Mouse (Mus musculus) mouse embryonic stem cell (cell line): ENCODE results near the gene Smap2.
"Not testable (repeated sequence)": the region's sequence is repeated elsewhere in the genome, so short reads cannot be mapped to it uniquely, and the experiment has no call there.

ENCODE experiments used
- in situ Hi-C, 2 experiments: fragments of 300-500 bp; cut with MboI; formaldehyde crosslinking; loops; 1 replicate in 1 of 2; 3 replicates in 1 of 2; pipeline ENCODE4 v1.14.3; 2019 to 2020; ENCODE audit warnings: low sequenced_read_pairs in 2 of 2, low pct_unique_long_range_greater_than_20kb in 1 of 2, mixed read lengths in 1 of 2; ENCODE audit not compliant: unreplicated experiment in 1 of 2

The Smap2 gene

DNA sequence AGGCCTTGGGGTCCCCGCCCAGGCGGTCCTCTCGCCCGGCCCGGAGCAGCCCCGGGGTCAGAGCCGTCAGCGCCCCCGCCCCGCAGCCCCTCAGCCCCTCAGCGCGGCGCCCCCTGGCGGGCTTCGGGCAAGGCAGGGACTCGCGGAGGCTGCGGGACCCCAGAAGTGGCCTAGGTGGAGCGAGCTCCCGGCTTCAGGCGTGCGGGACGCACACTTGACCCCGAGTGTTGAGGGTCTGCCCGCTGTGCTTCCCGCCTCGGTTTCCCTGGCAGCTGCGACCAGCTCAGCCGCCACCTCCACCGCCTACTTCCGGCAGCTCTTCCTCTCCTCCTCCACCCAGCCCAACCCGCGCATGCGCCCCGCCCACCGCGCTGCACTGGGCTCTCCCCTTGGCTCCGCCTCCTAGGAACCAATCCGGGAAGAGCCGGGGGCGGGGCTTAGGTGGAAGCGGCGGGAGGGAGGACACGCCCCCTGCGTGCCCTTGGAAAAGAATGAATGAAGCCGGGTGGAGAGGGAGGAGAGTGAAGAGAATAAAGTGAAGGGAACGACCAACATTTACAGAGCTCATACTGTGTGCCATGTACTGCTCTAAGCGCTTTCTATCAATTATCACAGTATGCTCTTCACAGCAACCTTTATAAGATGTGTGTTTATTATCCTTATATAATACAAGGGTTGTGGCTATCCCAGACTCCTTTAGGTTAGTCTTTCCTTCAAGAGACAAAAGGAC lies at the start of gene Smap2:
Gene Smap2, minus strand, starts transcription at position 320 of the 730 bp plus-strand sequence.
- in situ Hi-C loops = no loop called here

DNA sequence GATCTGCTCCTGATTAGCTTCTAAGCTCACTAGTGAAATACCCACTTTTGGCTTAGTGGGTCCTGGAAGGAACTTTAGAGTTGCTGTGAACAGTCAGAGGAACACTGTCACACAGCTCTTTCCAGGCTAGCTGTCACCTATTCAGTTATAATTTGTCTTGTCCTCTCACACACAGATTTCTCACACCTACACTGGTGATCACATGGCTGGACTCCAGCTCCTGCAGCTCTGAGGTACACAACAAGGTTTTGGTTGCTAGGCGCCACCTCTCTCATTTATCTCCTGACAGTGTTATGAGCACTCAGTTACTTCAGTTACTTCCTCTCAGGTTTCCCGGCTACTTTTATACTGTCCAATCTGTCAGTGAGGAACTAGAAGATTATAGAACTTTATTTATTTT lies 48.3 kb upstream of the Smap2 start:
- in situ Hi-C loops = no loop called here

DNA sequence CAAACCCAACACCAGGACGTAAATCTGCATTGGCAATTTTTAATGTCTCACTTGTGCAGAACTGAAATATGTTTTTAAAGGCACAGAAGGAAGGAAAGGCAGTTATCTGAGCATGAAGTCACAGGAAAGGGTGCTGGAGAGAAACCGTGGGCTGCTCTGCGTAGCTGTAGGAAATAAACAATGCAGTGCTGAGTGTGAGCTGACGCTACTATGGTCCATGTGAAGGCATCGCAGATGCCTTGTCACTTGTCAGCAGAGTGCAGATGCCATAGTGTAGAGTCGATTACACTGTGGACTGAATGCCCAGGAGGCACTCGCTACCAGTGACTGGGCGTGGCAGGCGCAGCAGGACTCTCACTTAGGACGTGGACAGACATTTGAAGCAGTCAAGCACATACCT lies 42.2 kb upstream of the Smap2 start:
- in situ Hi-C loops = not testable (repeated sequence)

DNA sequence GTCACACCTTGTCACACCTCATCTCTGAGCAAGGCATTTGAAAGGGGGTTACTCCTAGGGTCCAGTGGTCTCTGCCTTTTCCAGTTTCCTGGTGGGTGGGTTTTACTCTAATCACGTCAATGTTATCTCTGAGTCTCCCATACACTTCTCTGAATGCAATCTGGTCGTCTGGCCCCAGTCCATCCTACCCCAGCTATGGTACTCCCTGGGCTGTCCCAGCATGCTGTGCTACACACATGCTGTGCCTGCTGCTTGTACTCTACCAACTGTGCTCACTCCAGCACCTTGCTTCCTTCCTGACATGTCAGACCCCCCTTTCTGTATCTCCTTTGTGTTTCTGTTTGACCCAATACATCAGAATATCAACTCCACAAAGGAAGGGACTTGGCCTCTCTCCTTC lies 40.0 kb upstream of the Smap2 start:
- in situ Hi-C loops = no loop called here

DNA sequence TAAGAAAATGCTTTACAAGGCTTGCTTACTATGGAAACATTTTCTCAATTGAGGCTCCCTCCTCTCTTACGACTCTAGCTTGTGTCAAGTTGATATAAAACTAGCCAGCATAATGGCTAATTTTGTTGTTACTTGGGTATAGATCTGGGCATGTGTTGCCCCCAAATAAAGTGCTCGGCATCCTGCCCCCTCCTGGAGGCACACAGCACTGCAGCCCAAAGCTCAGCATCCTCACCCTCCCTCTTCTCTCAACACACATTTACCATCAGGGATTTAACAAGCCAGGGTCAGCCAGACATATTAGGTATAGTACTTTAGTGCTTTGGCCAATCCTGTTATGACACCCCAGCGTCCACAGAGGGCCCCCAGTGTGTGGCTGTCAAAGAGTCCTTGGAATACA lies 39.3 kb upstream of the Smap2 start:
- in situ Hi-C loops = no loop called here

DNA sequence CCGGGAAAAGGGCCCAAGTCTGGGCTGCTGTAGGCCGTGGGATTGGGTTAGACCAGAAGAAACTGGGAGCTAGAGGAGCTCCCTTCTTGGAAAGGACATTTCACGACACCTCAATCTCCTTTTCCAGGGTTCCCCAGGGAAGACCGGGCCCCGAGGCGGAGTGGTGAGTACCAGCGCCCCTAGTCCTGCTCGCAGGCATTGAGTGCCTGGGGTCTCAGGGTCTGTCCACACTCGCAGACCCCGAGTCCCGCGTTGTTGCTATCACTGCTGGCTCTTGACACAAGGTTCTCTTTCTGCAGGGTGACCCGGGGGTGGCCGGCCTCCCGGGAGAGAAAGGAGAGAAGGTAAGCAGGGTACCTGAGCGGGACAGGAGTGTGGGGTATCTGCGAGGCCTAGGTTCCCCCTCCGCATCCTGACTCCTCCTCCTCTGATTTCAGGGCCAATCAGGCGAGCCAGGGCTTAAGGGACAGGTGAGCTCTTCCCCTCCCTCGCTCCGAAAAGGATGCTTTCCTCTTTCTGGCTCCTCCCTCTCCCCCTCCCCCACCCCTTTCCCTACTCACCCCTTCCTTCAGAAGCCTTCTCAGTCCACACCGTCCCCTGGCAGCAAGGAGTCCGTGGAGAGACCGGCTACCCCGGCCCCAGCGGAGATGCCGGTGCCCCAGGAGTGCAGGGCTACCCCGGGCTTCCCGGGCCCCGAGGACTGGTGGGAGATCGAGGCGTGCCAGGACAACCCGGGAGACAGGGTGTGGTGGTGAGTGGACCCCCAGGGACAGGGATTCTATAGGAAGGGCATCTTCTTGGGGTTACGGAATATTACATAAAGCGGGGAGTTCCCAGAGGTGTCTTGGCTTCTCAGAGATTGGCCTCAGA lies 35.6 kb upstream of the Smap2 start:
- in situ Hi-C loops = no loop called here

DNA sequence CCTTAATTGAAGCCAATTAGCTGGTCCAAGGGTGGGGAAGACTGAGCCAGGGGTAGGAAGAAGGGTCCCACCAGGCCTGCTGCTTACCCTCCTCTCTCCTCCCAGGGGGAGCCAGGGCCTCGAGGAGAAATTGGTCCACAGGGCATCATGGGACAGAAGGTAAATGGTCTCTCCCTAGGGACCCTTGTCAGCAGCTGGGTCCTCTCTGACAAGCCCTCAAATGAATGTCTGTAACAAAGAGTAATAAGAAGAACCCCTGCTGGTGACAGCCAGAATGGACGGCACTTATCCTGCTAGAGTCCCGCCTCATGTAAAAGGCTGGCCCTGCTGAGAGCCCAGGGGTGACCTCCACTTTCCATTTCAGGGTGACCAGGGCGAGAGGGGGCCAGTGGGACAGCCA lies 34.8 kb upstream of the Smap2 start:
- in situ Hi-C loops = no loop called here

DNA sequence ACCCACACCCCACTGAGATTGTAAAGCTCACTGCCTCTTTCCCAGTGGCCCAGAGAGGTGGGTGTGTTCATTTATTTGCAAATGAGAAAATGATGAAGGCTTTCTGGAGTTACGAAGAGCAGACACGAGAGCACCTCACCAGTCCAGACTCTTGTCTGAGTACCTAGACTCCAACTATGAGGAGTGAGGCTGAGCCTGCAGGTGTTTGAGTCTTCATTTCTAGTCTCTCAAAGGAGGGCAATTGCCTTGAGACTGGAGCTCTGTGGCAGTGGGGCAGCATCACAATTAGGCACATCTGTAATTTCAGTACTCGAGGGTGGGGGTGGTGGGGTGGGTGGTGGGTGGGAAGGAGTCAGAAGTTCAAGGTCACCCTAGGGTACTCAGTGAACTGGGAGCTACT lies 25.9 kb upstream of the Smap2 start:
- in situ Hi-C loops = no loop called here

DNA sequence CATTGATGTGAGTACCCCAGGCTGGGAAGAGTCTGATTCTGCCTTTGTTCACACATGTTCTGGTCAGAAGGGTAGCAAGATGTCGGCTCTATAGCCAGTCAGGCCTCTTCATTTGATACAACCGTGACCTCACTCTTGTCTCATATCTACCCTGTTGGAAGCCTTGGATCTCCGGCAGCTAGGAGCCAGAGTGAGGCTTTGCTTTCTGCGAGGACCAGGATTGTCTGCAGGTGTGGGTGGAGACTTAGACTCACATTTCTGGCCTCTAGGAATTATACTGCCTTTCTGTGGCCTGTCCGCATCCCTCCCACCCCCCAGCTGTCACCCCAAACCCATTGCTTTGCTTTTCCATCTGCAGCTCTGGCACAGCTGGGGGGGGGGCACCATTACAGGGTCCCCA lies 25.4 kb upstream of the Smap2 start:
- in situ Hi-C loops = no loop called here

DNA sequence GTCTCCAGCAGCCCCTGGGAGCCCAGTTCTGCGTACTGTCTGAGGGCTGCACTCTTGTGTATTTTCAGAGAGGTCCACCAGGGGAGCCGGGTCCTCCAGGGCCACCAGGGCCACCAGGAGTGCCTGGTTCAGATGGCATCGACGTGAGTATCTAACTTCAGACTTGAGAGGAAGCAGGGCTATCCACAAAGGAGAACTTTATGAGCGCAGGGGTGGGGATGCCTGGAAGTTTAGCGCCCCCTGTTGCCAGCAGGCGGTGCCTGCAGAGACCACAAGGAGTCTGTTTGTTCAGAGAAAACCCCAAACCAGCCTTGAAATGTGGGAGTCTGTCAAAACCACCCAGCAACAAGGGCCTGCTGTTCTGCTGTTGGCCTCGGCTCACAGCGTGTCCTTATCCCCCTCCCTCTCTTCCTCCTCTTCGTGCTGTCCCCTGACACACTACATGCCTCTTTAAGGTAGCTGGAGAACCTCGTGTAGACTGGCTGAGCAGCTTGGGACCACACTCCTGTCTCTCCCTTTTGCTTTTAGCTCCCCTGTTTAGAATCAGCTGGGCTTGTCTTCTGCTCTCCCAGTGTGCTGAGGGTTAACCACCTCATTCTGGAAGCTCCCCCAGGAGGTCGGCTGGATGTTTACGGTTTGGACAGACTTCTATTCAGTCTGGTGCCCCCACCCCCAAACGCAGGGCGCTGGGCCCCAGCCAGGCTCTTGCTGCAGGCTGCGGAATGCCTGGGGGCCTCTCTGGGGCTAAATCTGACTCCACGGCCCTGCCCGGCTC lies 24.0 kb upstream of the Smap2 start:
- in situ Hi-C loops = no loop called here

DNA sequence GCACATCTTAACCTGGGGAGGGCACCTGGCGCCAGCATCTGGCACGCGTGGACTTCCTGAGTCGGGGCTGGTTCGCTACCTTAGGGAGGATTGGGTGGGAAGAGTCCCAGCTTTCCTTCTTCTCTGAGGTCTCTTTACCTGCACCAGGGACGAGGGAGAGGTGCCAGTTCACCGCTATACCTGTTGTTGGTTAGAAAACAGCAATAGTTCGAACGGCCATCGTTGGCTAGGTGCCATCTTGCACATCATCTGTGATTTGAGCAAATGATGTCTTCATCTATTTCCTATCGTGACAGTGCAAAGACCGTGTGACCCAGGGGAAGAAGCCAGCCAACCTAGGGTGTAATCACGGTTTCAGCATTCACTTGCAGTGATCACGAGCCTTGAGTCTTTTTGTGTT lies 23.3 kb upstream of the Smap2 start:
- in situ Hi-C loops = no loop called here

DNA sequence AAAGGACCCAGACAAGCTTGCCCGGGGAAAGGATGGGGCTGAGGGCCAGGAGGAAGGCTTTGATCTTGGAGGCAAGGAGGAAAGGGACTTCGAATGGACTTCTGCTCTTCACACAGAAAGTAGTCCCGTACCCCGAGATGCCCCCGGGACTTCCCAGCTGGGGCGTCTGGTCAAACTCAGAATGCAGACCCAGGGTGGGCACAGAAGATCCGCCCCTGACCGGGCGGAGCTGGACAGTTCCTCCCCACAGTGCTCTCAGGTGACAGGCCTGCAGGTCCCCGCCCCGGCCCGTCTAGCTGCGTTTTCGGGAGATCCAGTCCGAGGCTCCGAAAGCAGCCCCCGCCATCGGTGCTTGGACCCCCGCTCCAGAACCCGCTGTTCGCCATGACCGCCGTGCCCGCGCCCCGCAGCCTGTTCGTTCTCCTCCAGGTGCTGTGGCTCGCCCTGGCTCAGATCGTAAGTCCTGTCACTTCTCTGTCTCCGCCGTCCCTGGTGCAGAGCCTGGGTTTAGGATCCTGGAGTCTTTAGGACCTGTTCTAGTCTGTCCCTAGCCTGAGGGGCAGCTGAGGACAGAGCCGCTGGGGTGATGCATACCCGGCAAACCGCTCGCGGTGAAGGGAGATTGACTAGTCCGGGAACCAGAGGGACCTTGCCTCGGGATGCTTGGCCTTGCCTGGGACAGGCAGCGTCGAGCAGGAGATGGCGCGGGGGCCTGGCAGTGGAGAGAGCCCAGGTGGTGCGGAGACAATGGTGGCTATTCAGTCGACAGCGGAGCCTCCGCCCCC lies 22.5 kb upstream of the Smap2 start, which contains the start of gene Col9a2:
Gene Col9a2, plus strand, starts transcription at position 55 of the 785 bp plus-strand sequence.
- in situ Hi-C loops = no loop called here

DNA sequence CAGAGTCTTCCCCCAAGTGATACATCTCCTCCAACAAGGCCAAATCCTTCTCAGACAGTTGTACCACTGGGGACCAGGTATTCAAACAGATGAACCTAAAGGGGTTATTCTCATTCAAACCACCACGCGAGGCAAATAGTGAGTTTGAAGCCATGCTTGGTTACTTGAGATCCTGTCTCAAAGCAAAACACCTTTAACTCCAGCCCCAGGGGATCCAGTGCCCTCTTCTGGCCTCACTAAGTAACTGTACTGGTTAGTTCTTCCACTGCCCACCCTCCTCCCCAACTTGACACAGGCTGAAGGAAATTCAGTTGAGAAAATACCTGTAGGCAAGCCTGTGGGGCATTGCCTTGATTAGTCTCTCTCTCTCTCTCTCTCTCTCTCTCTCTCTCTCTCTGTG lies 16.0 kb upstream of the Smap2 start:
- in situ Hi-C loops = no loop called here

DNA sequence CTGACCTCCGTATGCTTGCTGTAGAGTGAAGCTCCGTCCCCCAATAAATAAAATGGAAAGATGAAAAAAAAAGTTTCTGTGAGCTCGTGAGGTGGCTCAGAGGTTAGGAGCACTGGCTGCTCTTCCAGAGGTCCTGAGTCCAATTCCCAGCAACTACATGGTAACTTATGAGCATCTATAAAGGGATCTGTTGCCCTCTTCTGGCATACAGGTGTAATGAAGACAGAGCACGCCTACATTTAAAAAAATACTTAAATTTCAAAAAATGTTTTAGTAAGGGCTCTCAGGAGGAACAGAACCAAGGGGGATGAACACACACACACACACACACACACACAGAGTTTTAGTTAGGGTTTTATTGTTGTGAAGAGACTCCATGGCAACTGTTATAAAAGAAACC lies 14.4 kb upstream of the Smap2 start:
- in situ Hi-C loops = no loop called here

DNA sequence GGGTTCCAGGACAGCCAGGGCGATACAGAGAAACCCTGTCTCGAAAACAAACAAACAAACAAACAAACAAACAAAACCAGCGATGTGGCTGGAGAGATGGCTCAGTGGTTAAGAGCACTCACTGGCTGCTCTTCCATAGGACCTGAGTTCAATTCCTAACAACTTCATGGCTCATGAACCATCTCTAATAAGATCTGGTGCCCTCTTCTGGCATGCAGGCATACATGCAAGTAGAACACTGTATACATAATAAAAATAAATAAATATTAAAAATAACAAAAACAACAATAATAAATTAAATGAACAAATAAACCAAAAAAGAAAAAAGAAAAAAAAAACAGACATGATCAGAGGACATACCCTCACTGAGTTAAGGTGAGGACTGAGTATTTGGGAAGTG lies 12.6 kb upstream of the Smap2 start:
- in situ Hi-C loops = no loop called here

DNA sequence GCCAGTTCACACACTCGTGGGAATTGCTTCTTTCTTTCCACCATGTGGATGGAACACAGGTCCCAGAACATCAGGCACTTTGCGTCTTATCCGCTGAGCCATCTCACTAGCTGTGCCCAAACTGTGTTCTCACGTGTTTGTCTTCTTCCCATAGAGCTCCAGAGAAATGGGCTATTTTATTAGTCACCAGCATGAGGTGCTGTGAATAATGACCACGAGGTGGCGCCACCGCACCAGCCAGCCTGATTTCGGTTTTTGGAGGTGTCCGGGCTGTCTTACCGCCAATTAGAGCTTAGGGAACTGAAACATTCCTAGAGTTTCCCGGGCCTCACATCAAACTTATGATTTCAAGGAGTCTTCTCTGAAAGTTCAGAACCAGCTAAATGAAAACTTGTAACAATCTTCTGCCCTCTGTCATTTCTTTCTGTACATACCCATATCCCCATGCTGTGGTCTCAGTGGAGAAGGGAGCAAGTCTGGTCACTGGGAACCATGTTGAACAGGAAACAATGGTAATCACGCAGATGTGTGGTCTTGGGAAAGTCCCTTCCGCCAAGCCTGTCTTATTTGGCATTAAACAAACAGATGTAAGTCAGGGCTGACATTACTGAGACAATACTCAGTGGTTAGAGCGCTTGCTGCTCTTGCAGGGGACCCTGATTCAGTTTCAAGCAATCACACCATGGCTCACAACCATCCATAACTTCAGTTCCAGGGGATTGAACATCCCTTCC lies 11.8 kb upstream of the Smap2 start:
- in situ Hi-C loops = no loop called here

DNA sequence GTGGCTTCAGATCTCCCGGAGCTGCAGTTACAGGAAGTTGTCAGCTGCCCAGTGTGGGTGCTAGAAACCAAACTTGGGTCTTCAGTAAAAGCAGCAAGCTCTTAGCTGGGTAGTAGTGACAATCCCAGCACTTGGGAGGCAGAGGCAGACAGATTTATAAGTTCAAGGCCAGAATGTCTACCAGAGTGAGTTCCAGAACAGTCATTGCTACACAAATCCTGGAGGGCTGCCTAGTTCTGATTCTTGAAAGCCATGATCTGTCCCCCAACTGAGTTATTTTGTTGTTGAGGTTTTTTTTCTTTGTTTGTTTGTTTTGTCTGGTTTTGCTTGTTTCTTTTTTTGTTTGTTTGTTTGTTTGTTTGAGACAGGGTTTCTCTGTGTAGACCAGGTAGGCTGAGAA lies 11.1 kb upstream of the Smap2 start:
- in situ Hi-C loops = no loop called here

DNA sequence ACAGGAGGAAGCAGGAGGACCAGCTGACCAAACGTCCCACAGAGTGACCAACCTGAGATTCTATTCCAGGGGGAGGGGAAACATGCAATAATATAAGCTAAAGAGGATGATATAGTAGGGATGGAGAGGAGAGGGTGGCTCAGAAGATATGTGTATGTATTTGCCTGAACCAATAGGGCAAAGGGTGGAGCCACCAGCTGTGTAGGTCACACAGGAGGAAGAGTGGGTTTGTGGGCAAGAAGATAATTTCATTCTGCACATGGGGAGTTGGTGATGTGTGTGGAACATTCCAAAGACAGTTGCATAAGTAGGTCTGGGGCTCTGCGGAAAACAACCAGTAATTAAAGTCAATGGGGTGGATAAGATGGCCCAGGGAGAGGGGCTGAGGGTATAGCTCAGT lies 8.6 kb upstream of the Smap2 start:
- in situ Hi-C loops = no loop called here
